Mouse (Mus musculus) hindbrain, embryonic 14.5 days (tissue): ENCODE measurements around the gene Lpar2. TPM values are rescaled to one million over a fixed set of nuclear protein-coding genes. Genes with fewer than 3 reads are reported as not detected.

Experiments
- ATAC-seq: fragments of 200-750 bp; cut with Nextera tagmentation; 2 replicates; pipeline ENCODE4 v1.8.0; 2017; ENCODE audit warnings: moderate number of reproducible peaks, mild to moderate bottlenecking, moderate TSS enrichment, moderate library complexity; ENCODE audit not compliant: low FRiP score
- DNase-seq: peaks from one replicate; pipeline ENCODE4 v3.0.0-alpha.2; 2015; ENCODE audit warnings: low spot score
- H3K27ac ChIP-seq: fragments of 300-500 bp; sonication (generic); 2 replicates; pipeline ENCODE4 v1.5.1; 2014; ENCODE audit warnings: mild to moderate bottlenecking, moderate library complexity
- H3K27me3 ChIP-seq: fragments of 300-500 bp; sonication (generic); 2 replicates; pipeline ENCODE4 v1.6.1; 2014; ENCODE audit warnings: mild to moderate bottlenecking, low read length, mixed read lengths; ENCODE audit not compliant: control insufficient read depth, insufficient read depth
- H3K36me3 ChIP-seq: fragments of 300-500 bp; sonication (generic); replicated peaks from 2 replicates; pipeline ENCODE4 v1.6.1; 2014; ENCODE audit not compliant: control insufficient read depth, insufficient read depth
- H3K4me1 ChIP-seq: fragments of 300-500 bp; sonication (generic); replicated peaks from 2 replicates; pipeline ENCODE4 v1.6.1; 2014; ENCODE audit warnings: antibody characterized with exemption, low read length, mixed read lengths; ENCODE audit not compliant: control insufficient read depth, insufficient read depth
- H3K4me2 ChIP-seq: fragments of 300-500 bp; sonication (generic); replicated peaks from 2 replicates; pipeline ENCODE4 v1.6.1; 2014; ENCODE audit warnings: mild to moderate bottlenecking, moderate library complexity
- H3K4me3 ChIP-seq: fragments of 300-500 bp; sonication (generic); replicated peaks from 2 replicates; pipeline ENCODE4 v1.5.1; 2014; ENCODE audit warnings: mild to moderate bottlenecking, low read length
- H3K9ac ChIP-seq: fragments of 300-500 bp; sonication (generic); 2 replicates; pipeline ENCODE4 v1.6.1; 2014
- H3K9me3 ChIP-seq: fragments of 300-500 bp; sonication (generic); 2 replicates; pipeline ENCODE4 v1.6.1; 2016; ENCODE audit warnings: low read length; ENCODE audit not compliant: control insufficient read depth
- WGBS: fragments of 180-500 bp; shearing (Covaris S2); extraction: QIAGEN DNeasy Blood & Tissue Kit; methylation state at CpG from one replicate; pipeline ENCODE4 v1.1.7; 2014; 5-methylcytosine and 5-hydroxymethylcytosine counted together
- polyA plus RNA-seq: library from polyadenylated mRNA; unstranded; fragments of >200 nt; fragmentation: Nextera tagmentation; extraction: Ambion mirVana; gene quantifications from 2 replicates; pipeline ENCODE4 v1.2.1, GENCODE M21; 2014

The Lpar2 gene
- polyA plus RNA-seq, 1 experiment from 2014 or later, result 0.99 TPM

- H3K27me3 ChIP-seq, result no peaks in the 10 kb centered on the region
- 97% methylated on average over 6 of the region's 6 CpGs for WGBS
- no peak overlapping the region for H3K9ac ChIP-seq
- no peak overlapping the region for H3K4me3 ChIP-seq
- no peaks in the 10 kb centered on the region for H3K4me1 ChIP-seq
- ATAC-seq (no peak), DNase-seq (no peak)
- peaks cover 24% of the 10 kb centered on the region for H3K36me3 ChIP-seq
- no peak overlapping the region for H3K4me2 ChIP-seq
- no peaks in the 10 kb centered on the region for H3K9me3 ChIP-seq
- no peak overlapping the region for H3K27ac ChIP-seq
Measured at GRCm38 (mm10) chr8:69870907-69871306, 48.7 kb downstream of the Lpar2 start.

DNA sequence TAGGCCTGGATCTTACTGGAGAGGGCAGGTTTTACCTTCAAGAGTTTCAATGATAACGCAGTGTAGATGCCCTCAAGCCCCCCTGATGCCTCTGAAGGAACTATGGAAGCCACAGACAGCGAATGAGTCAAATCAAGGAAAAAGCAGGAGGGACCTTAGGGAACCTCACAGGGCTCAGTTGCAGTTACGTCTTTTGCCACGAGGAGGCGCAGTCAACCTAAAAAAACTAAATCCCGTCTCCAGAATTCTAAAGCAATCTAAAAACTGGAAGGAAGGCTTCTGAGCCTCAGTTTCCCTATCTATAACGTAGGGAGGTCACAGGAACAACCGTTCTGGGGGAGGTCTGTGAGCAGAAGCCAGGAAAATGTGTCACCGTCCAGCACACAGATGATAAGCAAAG, 51.9 kb downstream of the Lpar2 start:
- ATAC-seq (no peak), DNase-seq (peak; percentile 83)
- H3K4me3 ChIP-seq, result no peak overlapping the region
- H3K4me1 ChIP-seq, result no peaks in the 10 kb centered on the region
- no peak overlapping the region for H3K9ac ChIP-seq
- H3K9me3 ChIP-seq, result no peaks in the 10 kb centered on the region
- no peak overlapping the region for H3K27ac ChIP-seq
- peaks cover 24% of the 10 kb centered on the region for H3K36me3 ChIP-seq
- WGBS, result 11% methylated on average over 9 of the region's 9 CpGs
- peaks cover 1% of the 10 kb centered on the region for H3K27me3 ChIP-seq
- H3K4me2 ChIP-seq, result no peak overlapping the region

DNA sequence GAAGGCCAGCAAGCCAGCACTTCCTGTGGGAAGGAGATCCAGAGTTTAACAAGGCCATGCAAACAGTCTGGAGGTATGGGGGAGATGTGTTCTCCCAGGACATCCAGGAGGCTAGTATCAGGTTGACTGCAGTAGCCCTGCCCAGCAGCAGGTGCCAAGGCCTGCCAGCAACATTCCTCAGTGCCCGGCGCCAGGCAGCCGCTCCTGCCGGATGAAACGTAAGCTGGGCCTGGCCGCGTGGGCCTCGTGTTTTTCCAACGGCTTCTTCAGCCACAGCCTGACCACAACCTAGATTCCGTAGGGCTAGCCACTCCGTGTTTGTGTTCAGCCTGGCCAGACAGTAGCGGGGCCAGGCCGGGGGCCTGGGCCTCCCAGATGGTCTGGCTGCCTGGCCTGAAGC, 52.4 kb downstream of the Lpar2 start:
- H3K9me3 ChIP-seq, result no peaks in the 10 kb centered on the region
- no peak overlapping the region for H3K4me3 ChIP-seq
- DNase-seq (no peak), ATAC-seq (no peak)
- H3K27ac ChIP-seq, result no peak overlapping the region
- no peak overlapping the region for H3K9ac ChIP-seq
- peaks cover 6% of the 10 kb centered on the region for H3K27me3 ChIP-seq
- no peaks in the 10 kb centered on the region for H3K4me1 ChIP-seq
- H3K36me3 ChIP-seq, result peaks cover 24% of the 10 kb centered on the region
- H3K4me2 ChIP-seq, result no peak overlapping the region
- WGBS, result 85% methylated on average over 13 of the region's 13 CpGs

GRCm38 (mm10) chr8:69876097-69876496, 53.9 kb downstream of the Lpar2 start:
- no peaks in the 10 kb centered on the region for H3K9me3 ChIP-seq
- no peak for ATAC-seq
- 0 out of 2 replicates have a peak, but pooled peaks cover 2% of the 10 kb centered on the region for H3K4me1 ChIP-seq
- H3K36me3 ChIP-seq, result peaks cover 16% of the 10 kb centered on the region
- no peak overlapping the region for H3K4me3 ChIP-seq
- no peak for DNase-seq
- H3K4me2 ChIP-seq, result no peak overlapping the region
- peaks cover 21% of the 10 kb centered on the region for H3K27me3 ChIP-seq
- no peak overlapping the region for H3K9ac ChIP-seq
- 41% methylated on average over 10 of the region's 10 CpGs for WGBS
- no peak overlapping the region for H3K27ac ChIP-seq

DNA sequence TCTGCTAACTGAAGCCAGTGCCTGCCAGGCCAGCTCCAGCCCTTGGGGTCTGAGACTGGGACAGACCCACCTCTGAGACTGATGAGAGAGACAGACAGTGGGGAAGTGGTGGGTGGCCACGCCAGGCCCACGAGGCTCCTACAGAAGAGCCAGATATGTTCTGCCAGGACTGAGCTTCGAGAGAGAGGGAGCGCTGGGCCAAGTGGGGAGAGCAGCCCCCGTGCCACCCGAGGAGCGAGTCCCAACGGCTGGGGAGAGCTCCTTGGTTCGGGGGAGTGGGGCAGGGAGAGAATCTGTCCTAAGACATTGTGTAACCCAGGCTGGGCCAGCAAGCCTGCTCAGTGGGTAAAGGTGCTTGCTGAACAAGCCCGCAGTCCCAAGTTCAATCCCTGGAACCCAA, 54.7 kb downstream of the Lpar2 start:
- no peak overlapping the region for H3K4me3 ChIP-seq
- H3K9me3 ChIP-seq, result no peaks in the 10 kb centered on the region
- H3K36me3 ChIP-seq, result peaks cover 8% of the 10 kb centered on the region; the same call in 1 of the 2 replicates
- H3K27me3 ChIP-seq, result peaks cover 29% of the 10 kb centered on the region
- no peak overlapping the region for H3K27ac ChIP-seq
- no peak overlapping the region for H3K4me2 ChIP-seq
- WGBS, result 81% methylated on average over 10 of the region's 10 CpGs
- no peak overlapping the region for H3K9ac ChIP-seq
- ATAC-seq, result no peak
- H3K4me1 ChIP-seq, result 0 out of 2 replicates have a peak, but pooled peaks cover 9% of the 10 kb centered on the region
- DNase-seq, result no peak

DNA sequence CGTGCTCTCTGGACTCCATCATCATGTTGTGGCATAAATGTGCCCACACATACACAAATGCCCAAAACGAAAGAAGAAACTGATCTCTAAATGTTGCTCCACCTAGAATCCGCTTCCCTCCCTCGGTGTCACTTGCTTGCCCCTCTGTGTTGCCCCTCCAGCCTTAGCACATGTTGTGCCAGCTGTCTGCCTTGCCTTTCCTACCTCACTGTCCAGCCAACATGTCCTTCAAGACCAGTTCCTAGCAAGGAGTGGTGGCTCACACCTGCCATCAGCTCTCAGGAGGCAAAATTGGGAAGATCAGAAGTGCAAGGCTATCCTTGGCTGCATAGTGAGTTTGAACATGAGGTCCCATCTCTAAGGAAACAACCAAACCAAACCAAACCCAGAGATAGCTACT, 55.2 kb downstream of the Lpar2 start:
- peaks cover 34% of the 10 kb centered on the region for H3K27me3 ChIP-seq
- no peak for DNase-seq
- 89% methylated on average over 4 of the region's 4 CpGs for WGBS

DNA sequence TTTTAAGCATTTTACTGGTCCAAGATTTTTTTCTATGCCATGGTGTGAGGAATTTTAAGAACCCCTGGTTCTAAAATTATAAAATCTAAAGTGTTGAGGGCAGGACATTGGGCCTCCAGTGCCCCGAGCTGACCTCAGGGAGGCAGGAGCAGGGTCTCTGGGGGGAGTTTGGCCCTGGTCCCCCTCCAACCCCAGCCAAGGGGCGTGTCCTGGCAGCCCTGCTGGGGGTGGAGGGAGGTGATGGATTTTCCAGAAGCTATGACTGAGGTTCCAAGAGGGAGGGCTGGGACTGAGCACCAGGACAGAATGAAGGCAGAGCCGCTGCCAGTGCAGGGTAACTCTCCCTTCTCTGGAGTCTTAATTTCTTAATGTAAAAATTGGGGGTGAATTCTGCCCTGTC, 55.8 kb downstream of the Lpar2 start:
- 64% methylated on average over 3 of the region's 3 CpGs for WGBS
- Histone ChIP-seq H3K27me3 (peaks cover 40% of the 10 kb centered on the region), H3K36me3 (peaks cover 6% of the 10 kb centered on the region; the same call in 1 of the 2 replicates)

More for the DNA sequence above, 55.2 kb downstream of the Lpar2 start:
- peaks cover 6% of the 10 kb centered on the region; the same call in 1 of the 2 replicates for H3K36me3 ChIP-seq
- H3K4me2 ChIP-seq, result no peak overlapping the region
- no peak for ATAC-seq
- H3K4me3 ChIP-seq, result no peak overlapping the region
- no peaks in the 10 kb centered on the region for H3K9me3 ChIP-seq
- no peak overlapping the region for H3K9ac ChIP-seq
- H3K27ac ChIP-seq, result no peak overlapping the region
- H3K4me1 ChIP-seq, result 0 out of 2 replicates have a peak, but pooled peaks cover 9% of the 10 kb centered on the region

DNA sequence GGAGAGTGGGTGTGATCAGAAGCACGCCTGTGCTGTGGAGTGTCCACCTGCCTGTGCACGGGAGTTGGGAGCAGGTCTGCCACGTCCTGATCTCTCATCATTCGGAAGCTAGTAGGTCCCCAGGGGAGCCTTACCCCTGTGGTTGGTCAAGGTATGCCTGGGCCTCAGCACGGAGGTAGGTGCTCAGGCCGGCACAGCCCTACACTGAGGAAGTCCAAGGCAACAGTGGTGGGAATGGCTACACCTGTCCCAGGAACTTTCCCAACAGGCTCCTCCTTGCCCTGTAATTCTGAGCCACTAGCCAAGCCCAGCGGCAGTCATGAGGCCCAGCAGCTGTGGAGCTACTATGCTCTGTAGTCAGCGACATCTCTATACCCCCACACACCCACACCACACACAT, 57.4 kb downstream of the Lpar2 start:
- Histone ChIP-seq H3K9me3 (no peaks in the 10 kb centered on the region), H3K4me2 (peak overlapping the region; percentile 10; the same call in 1 of the 2 replicates), H3K27me3 (peaks cover 57% of the 10 kb centered on the region), H3K27ac (no peak overlapping the region), H3K4me1 (0 out of 2 replicates have a peak, but pooled peaks cover 9% of the 10 kb centered on the region), H3K36me3 (no peaks in the 10 kb centered on the region), H3K4me3 (no peak overlapping the region), H3K9ac (no peak overlapping the region)
- no peak for ATAC-seq
- DNase-seq, result no peak
- 62% methylated on average over 8 of the region's 8 CpGs for WGBS

More for the DNA sequence above, 55.8 kb downstream of the Lpar2 start:
- DNase-seq (no peak), ATAC-seq (no peak)
- H3K9ac ChIP-seq, result no peak overlapping the region
- H3K4me3 ChIP-seq, result no peak overlapping the region
- no peak overlapping the region for H3K4me2 ChIP-seq
- H3K27ac ChIP-seq, result no peak overlapping the region
- 0 out of 2 replicates have a peak, but pooled peaks cover 9% of the 10 kb centered on the region for H3K4me1 ChIP-seq
- no peaks in the 10 kb centered on the region for H3K9me3 ChIP-seq
